Mouse (Mus musculus) cerebellum, adult 2 months (tissue): ENCODE measurements around the gene Socs1. TPM values are rescaled to one million over a fixed set of nuclear protein-coding genes. Genes with fewer than 3 reads are reported as not detected.

Source experiments
- DNase-seq, 2 experiments: peaks; one replicate each; pipeline ENCODE4 v3.0.0; 2021
- H3K27ac ChIP-seq: fragments of 200-500 bp; 2 replicates; pipeline ENCODE4 v1.5.1; 2012; ENCODE audit warnings: low read length, control low read depth, inconsistent platforms; ENCODE audit not compliant: insufficient read depth
- H3K27me3 ChIP-seq: fragments of 200-500 bp; 2 replicates; pipeline ENCODE4 v1.6.1; 2012; ENCODE audit warnings: inconsistent platforms, mild to moderate bottlenecking, low read length, moderate library complexity; ENCODE audit not compliant: control insufficient read depth, insufficient read depth
- H3K4me1 ChIP-seq: fragments of 200-500 bp; 2 replicates; pipeline ENCODE4 v1.6.1; 2011; ENCODE audit warnings: low read length; ENCODE audit not compliant: control insufficient read depth, insufficient read depth
- H3K4me3 ChIP-seq: fragments of 200-500 bp; replicated peaks from 2 replicates; pipeline ENCODE3; 2011; ENCODE audit warnings: mild to moderate bottlenecking, low read depth, low read length, control low read depth; ENCODE audit not compliant: insufficient read depth
- CTCF ChIP-seq: fragments of 200-500 bp; IDR thresholded peaks from 2 replicates; pipeline ENCODE4 v1.5.1; 2011; ENCODE audit warnings: low read depth, mild to moderate bottlenecking, control low read depth, low read length, moderate library complexity, borderline replicate concordance; ENCODE audit not compliant: insufficient read depth
- POLR2A ChIP-seq: fragments of 200-500 bp; IDR thresholded peaks from 2 replicates; pipeline ENCODE4 v1.6.1; 2011; ENCODE audit warnings: low read length, control low read depth, borderline replicate concordance; ENCODE audit not compliant: insufficient read depth
- WGBS: fragments of 180-500 bp; shearing (Covaris S2); methylation state at CpG from one replicate; pipeline ENCODE4 v1.1.7; 2018; 5-methylcytosine and 5-hydroxymethylcytosine counted together
- polyA plus RNA-seq: library from polyadenylated mRNA; depleted of rRNA; stranded (reverse); fragments of >200 nt; gene quantifications from 2 replicates; pipeline ENCODE4 v1.2.3, GENCODE M21; 2012; rRNA removed

Socs1 gene
- polyA plus RNA-seq, 1 experiment, result 1.3 TPM

GRCm38 (mm10) chr16:10749226-10749625 is 36.1 kb downstream of the Socs1 start:
- 80% methylated on average over 7 of the region's 7 CpGs for WGBS

GRCm38 (mm10) chr16:10741082-10741481 is 44.3 kb downstream of the Socs1 start:
- H3K4me1 ChIP-seq, result no peaks in the 10 kb centered on the region
- TF ChIP-seq CTCF (no peak), POLR2A (no peak)
- H3K27ac ChIP-seq, result no peak overlapping the region
- WGBS, result 88% methylated on average over 2 of the region's 2 CpGs
- no peak for DNase-seq
- no peaks in the 10 kb centered on the region for H3K27me3 ChIP-seq
- no peak overlapping the region for H3K4me3 ChIP-seq

More at GRCm38 (mm10) chr16:10749226-10749625, 36.1 kb downstream of the Socs1 start:
- no peaks in the 10 kb centered on the region for H3K27me3 ChIP-seq
- TF ChIP-seq CTCF, result no peak
- no peak overlapping the region for H3K4me3 ChIP-seq
- peaks cover 10% of the 10 kb centered on the region for H3K4me1 ChIP-seq
- DNase-seq, result peak in 1 of 2 experiments; percentile 18
- H3K27ac ChIP-seq, result no peak overlapping the region

- H3K4me1 ChIP-seq, result no peaks in the 10 kb centered on the region
- no peak for TF ChIP-seq CTCF
- no peak for TF ChIP-seq POLR2A
- no peaks in the 10 kb centered on the region for H3K27me3 ChIP-seq
- no peak overlapping the region for H3K27ac ChIP-seq
- no peak for DNase-seq
- 64% methylated on average over 9 of the region's 9 CpGs for WGBS
- H3K4me3 ChIP-seq, result no peak overlapping the region
Measured at GRCm38 (mm10) chr16:10739854-10740398, 45.4 kb downstream of the Socs1 start.

- H3K27me3 ChIP-seq, result no peaks in the 10 kb centered on the region
- no peak overlapping the region for H3K27ac ChIP-seq
- no peak for DNase-seq
- H3K4me1 ChIP-seq, result no peaks in the 10 kb centered on the region
- TF ChIP-seq CTCF, result no peak
- no peak for TF ChIP-seq POLR2A
- no peak overlapping the region for H3K4me3 ChIP-seq
- 78% methylated on average over 3 of the region's 3 CpGs for WGBS
Measured at GRCm38 (mm10) chr16:10738866-10739265, 46.5 kb downstream of the Socs1 start.

- TF ChIP-seq POLR2A (no peak), CTCF (no peak)
- Histone ChIP-seq H3K27me3 (no peaks in the 10 kb centered on the region), H3K4me1 (no peaks in the 10 kb centered on the region), H3K4me3 (no peak overlapping the region), H3K27ac (no peak overlapping the region)
- no peak for DNase-seq
- WGBS, result 81% methylated on average over 2 of the region's 2 CpGs
Measured at GRCm38 (mm10) chr16:10737571-10737970, 47.8 kb downstream of the Socs1 start.

- no peaks in the 10 kb centered on the region for H3K4me1 ChIP-seq
- DNase-seq, result no peak
- 79% methylated on average over 10 of the region's 10 CpGs for WGBS
- no peak overlapping the region for H3K27ac ChIP-seq
- no peak overlapping the region for H3K4me3 ChIP-seq
- TF ChIP-seq CTCF, result no peak
- TF ChIP-seq POLR2A, result no peak
- no peaks in the 10 kb centered on the region for H3K27me3 ChIP-seq
Measured at GRCm38 (mm10) chr16:10736364-10736763, 49.0 kb downstream of the Socs1 start.

- Histone ChIP-seq H3K4me1 (no peaks in the 10 kb centered on the region), H3K27me3 (no peaks in the 10 kb centered on the region), H3K4me3 (no peak overlapping the region), H3K27ac (no peak overlapping the region)
- TF ChIP-seq POLR2A (no peak), CTCF (no peak)
- DNase-seq, result no peak
- WGBS, result 52% methylated on average over 2 of the region's 2 CpGs
Measured at GRCm38 (mm10) chr16:10735781-10736180, 49.6 kb downstream of the Socs1 start.

GRCm38 (mm10) chr16:10732421-10732820 is 52.9 kb downstream of the Socs1 start:
- 94% methylated on average over 5 of the region's 5 CpGs for WGBS
- no peak overlapping the region for H3K27ac ChIP-seq
- no peak overlapping the region for H3K4me3 ChIP-seq
- H3K27me3 ChIP-seq, result no peaks in the 10 kb centered on the region
- TF ChIP-seq POLR2A (no peak), CTCF (no peak)
- H3K4me1 ChIP-seq, result no peaks in the 10 kb centered on the region
- no peak for DNase-seq

Other genes with a start within 250 kb of the Socs1 start
- gene Dexi, start 242.5 kb downstream of the Socs1 start, polyA plus RNA-seq, result 126 and 143 TPM in 2 replicates
- gene Clec16a, start 240.2 kb downstream of the Socs1 start, polyA plus RNA-seq, result 48.7 and 51.2 TPM in 2 replicates
- not detected in 2 replicates for gene Tnp2, start 3.1 kb upstream of the Socs1 start, polyA plus RNA-seq
- gene Prm3, start 5.4 kb upstream of the Socs1 start, polyA plus RNA-seq, result not detected in 2 replicates
- gene Prm2, start 10.6 kb upstream of the Socs1 start, polyA plus RNA-seq, result not detected in 2 replicates
- gene Prm1, start 20.3 kb upstream of the Socs1 start, polyA plus RNA-seq, result not detected in 2 replicates
- not detected in 2 replicates for gene Gm11172, start 27.4 kb upstream of the Socs1 start, polyA plus RNA-seq
- 0.52 and 0.74 TPM in 2 replicates for gene Rmi2, start 49.5 kb upstream of the Socs1 start, polyA plus RNA-seq